Mouse (Mus musculus) cerebellum, adult 8-10 months (tissue): Measurements from ENCODE around the gene Crnn.

ENCODE experiments used
- DNase-seq: peaks from one replicate; pipeline ENCODE4 v3.0.0; 2022

The Crnn gene

GRCm38 (mm10) chr3:93144510-93145051, at the start of gene Crnn:
Gene Crnn, plus strand, starts transcription at chr3:93144787.
- DNase-seq = no peak

- DNase-seq = no peak
These were observed 48.1 kb upstream of the Crnn start for GRCm38 (mm10) chr3:93096447-93096846.

GRCm38 (mm10) chr3:93111668-93112067, 32.9 kb upstream of the Crnn start:
- DNase-seq = no peak

GRCm38 (mm10) chr3:93114481-93114880, 30.1 kb upstream of the Crnn start:
- DNase-seq = no peak

GRCm38 (mm10) chr3:93119101-93119500, 25.5 kb upstream of the Crnn start:
- no peak for DNase-seq

- no peak for DNase-seq
These were observed 16.5 kb upstream of the Crnn start for GRCm38 (mm10) chr3:93128052-93128451.

GRCm38 (mm10) chr3:93129076-93129475, 15.5 kb upstream of the Crnn start:
- no peak for DNase-seq

- DNase-seq = peak; percentile 12
These were observed 14.1 kb upstream of the Crnn start for GRCm38 (mm10) chr3:93130460-93130859.

GRCm38 (mm10) chr3:93162502-93162901, 17.9 kb downstream of the Crnn start:
- DNase-seq = no peak

GRCm38 (mm10) chr3:93162996-93163592, 18.5 kb downstream of the Crnn start:
- no peak for DNase-seq

GRCm38 (mm10) chr3:93180856-93181255, 36.3 kb downstream of the Crnn start:
- DNase-seq = no peak

GRCm38 (mm10) chr3:93196978-93197377, 52.4 kb downstream of the Crnn start, which contains the start of gene Flg2:
Gene Flg2, plus strand, starts transcription at chr3:93197278.
- DNase-seq = no peak
